Mouse (Mus musculus): ENCODE results near the gene Dnah17. TPM values are rescaled to one million over a fixed set of nuclear protein-coding genes. Genes with fewer than 3 reads are reported as not detected.

Dnah17 gene
- 3.7 TPM for total RNA-seq (2023)

DNA sequence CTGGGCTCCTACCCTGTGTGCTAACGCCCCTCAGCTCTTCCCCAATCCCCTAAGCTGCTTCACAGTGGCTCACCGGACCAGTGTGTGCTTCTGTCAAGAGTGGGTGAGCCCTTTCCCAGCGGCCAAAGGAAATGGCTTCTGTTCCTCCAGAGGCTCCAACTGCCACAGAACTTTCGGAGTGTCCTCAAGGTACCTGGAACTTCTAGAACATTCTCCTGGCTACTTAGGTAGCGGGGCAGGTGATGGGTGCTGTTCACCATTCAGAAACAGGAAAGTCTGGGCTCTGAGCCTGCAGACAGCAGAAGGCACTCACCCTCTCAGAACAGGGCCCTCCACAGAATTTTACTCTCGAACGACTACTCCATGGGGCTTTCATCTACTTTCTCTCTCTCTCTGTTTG is at the start of gene Dnah17:
TSS of gene Dnah17 (minus strand) at position 101 of the 400 bp plus-strand sequence.

DNA sequence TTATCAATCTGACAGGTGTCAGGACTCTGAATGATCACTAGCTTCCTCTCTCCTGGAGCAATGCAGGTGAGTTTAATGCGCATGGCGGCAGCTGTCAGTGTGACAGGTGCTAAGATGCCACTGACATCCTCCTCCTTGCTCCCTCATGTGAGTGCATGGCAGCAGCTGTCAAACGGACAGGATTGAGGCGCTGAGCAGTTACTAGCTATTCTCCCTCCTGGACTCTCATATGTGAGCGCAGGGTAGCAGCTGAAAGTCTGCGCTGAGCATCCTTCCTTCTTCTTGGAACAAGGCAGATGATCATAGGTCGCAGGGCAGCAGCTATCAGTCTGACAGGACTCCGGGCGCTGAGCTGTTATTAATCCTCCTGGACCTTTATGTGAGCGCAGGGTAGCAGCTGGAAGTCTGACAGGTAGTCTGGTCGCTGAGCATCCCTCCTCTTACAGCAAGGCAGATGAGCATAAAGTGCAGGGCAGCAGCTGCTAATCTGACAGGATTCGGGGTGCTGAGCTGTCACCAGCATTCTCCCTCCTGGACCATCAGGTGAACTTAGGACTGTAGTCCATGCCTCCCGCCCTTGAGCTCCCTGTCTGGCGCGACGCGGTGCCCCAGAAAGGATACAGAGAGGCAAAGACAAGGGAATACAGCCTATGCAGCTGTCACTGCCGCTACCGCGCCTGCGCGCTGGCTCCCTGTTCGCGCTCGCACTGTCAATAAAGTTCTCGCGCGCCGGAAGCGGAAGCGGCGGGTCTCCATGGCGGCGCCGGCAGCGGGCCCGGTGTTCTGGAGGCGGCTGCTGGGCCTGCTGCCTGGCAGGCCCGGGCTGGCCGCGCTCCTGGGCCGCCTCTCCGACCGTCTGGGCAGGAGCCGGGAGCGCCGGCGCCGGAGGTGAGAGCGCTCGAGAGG is 144.1 kb downstream of the Dnah17 start, which contains the start of gene Pgs1:
TSS of gene Pgs1 (plus strand) at position 167 of the 906 bp plus-strand sequence.

Other genes with a start within 250 kb of the Dnah17 start
- 78.8 TPM for gene Socs3, start 160.6 kb downstream of the Dnah17 start, total RNA-seq (2023)
- 57.4 TPM for gene Pgs1, start 144.3 kb downstream of the Dnah17 start, total RNA-seq (2023)
- 210 TPM for gene Cyth1, start 118.0 kb upstream of the Dnah17 start, total RNA-seq (2023)
- gene Usp36, start 159.6 kb upstream of the Dnah17 start, total RNA-seq (2023), result 73.2 TPM
- 6.9 TPM for gene Cep295nl, start 211.9 kb upstream of the Dnah17 start, total RNA-seq (2023)
- 54.6 TPM for gene Timp2, start 225.1 kb upstream of the Dnah17 start, total RNA-seq (2023)

All from CD4-positive naive resting alpha-beta T cell, adult 57 days (primary cell).